Mouse (Mus musculus): ENCODE measurements around the gene Haghl. TPM values are rescaled to one million over a fixed set of nuclear protein-coding genes. Genes with fewer than 3 reads are reported as not detected.

Gene Haghl
- total and polyA plus RNA-seq, 3 experiments = 6.4 to 23.4 (median 7.7) TPM

DNA sequence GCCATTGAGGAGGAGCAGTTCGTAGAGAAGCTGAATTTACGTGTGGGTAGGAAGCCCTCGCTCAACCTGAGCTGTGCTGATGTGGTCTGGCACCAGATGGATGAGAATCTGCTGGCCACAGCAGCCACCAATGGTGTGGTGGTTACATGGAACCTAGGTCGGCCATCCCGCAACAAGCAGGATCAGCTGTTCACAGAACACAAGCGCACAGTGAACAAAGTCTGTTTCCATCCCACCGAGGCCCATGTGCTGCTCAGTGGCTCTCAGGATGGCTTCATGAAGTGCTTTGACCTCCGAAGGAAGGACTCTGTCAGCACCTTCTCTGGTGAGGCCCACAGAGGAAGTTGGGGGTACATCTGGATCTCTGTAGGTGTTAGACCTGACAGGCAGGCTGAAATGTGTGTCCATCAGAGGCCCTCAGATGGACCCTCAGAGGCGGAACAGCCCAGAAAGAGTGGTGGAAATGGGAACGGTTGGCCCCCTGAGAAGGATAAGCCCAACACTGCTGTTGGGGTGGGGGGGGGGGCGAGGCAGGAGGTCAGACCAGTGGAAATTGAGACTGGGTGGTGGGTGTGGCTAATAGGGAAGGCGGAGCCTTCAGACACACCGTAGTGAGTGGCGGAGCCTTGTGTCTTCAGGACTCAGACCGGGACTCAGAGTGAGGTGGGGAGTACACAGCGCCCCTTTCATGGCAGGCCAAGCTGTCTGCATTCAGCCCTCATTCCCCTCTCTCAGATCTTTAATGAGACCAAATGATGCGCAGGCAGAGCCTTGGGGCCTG is 39.1 kb upstream of the Haghl start:
- Histone ChIP-seq H3K79me2 (replicated peaks; ENCODE audit: control insufficient read depth, insufficient read depth, low read length) (no peaks in the 10 kb centered on the region), H3K4me1 (ENCODE audit: control insufficient read depth, insufficient read depth, low read length) (peaks cover 8% of the 10 kb centered on the region), H3K4me3 (no peak overlapping the region; the same call in 1 of the 2 replicates), H3K36me3 (ENCODE audit: control insufficient read depth, insufficient read depth, low read length) (no peaks in the 10 kb centered on the region), H3K27me3 (ENCODE audit: control insufficient read depth, insufficient read depth, low read length) (peaks cover 5% of the 10 kb centered on the region), H3K27ac (no peak overlapping the region), H3K9ac (ENCODE audit: low read depth, low read length) (no peak overlapping the region)
- DNase-seq = no peak
- intact Hi-C loops (cut with DNase I) = no loop called here
- no peak for TF ChIP-seq CTCF (IDR thresholded peaks at IDR 0.05)
- TF ChIP-seq EP300 (IDR thresholded peaks at IDR 0.05; ENCODE audit: insufficient read depth, low read depth, low read length) = no peak
- no peak for TF ChIP-seq POLR2A (IDR thresholded peaks at IDR 0.05; ENCODE audit: insufficient read depth, low read depth, low read length)
- 71% methylated on average over 17 of the region's 17 CpGs for WGBS

DNA sequence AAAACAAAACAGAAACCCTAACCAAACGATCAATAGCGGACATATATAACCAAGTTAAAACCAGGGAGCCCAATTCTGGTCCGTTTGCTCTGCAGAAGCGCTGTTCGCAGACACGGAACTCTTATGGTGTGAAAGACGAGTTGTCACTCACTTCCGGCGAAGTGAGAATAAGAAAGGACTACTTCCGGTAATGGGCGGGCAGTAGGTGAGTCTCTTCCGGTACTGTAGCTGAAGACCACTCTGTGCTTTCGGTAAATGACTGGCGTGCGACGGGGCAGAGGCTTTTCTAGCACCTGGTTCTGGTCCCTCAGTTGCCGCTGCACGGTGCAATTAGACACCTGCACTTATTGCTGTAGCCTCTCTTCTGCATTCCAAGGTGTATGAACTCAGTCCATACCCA is 38.0 kb upstream of the Haghl start, which contains the start of gene Wdr24:
Gene Wdr24 (plus strand): TSS at position 176 of the 400 bp plus-strand sequence.
- WGBS = under 1% methylated on average over 18 of the region's 18 CpGs
- peaks cover 10% of the 10 kb centered on the region for H3K27me3 ChIP-seq (ENCODE audit: control insufficient read depth, insufficient read depth, low read length)
- peak within 1 kb of the TSS; percentile 82 for H3K9ac ChIP-seq (ENCODE audit: low read depth, low read length)
- peaks cover 8% of the 10 kb centered on the region for H3K4me1 ChIP-seq (ENCODE audit: control insufficient read depth, insufficient read depth, low read length)
- TF ChIP-seq CTCF (IDR thresholded peaks at IDR 0.05) (no peak), POLR2A (IDR thresholded peaks at IDR 0.05; ENCODE audit: insufficient read depth, low read depth, low read length) (peak; percentile 82), EP300 (IDR thresholded peaks at IDR 0.05; ENCODE audit: insufficient read depth, low read depth, low read length) (0 out of 2 replicates have a peak, but pooled peaks have one; percentile 38)
- intact Hi-C loops (cut with DNase I) = no loop called here
- H3K27ac ChIP-seq = peak within 1 kb of the TSS; percentile 40
- H3K36me3 ChIP-seq (ENCODE audit: control insufficient read depth, insufficient read depth, low read length) = no peaks in the 10 kb centered on the region
- H3K4me3 ChIP-seq = peak within 1 kb of the TSS; percentile 56
- no peaks in the 10 kb centered on the region for H3K79me2 ChIP-seq (replicated peaks; ENCODE audit: control insufficient read depth, insufficient read depth, low read length)
- peak; percentile 79 to 81 for DNase-seq

DNA sequence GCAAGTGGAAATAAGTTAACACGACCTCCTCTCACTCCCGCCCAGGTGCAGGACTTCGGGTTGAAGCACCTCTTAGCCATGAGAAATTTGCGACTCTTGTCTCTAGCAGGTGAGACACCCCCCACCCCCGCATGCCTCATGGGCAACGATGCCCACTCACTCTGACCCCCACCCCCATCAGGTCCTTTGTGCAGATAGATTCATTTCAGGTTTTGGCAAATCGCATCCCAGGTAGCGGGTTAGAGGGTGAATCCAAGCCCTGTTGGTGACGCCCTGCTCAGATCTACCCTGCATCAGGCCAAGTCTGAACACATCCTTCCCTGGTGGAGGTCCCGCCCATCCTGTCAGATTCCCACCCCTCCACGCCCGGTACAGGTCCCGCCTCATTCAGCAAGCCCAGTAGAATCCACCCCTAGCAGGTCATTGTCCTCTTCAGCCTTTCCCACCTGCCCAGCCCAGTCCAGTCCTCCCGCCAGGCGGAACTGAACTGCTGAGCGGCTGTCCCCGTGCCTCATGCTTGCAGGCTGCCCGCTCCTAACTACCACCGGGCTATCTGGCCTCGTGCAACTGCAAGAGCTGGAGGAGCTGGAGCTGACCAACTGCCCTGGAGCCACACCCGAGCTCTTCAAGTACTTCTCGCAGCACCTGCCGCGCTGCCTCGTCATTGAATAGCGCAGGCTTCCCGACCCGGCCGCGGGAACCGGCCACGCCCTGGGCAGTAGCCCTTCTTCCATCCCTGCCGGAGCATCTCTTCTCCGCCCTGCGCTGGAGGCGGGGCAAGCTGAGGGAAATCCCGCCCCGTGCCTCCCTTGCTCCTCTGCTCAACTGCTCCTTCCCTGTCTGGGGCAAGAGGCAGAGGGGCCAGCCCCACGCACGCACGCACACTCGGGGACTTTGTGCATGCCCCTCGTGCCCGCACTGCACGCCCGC is 33.6 kb upstream of the Haghl start:
- DNase-seq = peak in 1 of 2 experiments; percentile 30
- WGBS = 5% methylated on average over 46 of the region's 46 CpGs

DNA sequence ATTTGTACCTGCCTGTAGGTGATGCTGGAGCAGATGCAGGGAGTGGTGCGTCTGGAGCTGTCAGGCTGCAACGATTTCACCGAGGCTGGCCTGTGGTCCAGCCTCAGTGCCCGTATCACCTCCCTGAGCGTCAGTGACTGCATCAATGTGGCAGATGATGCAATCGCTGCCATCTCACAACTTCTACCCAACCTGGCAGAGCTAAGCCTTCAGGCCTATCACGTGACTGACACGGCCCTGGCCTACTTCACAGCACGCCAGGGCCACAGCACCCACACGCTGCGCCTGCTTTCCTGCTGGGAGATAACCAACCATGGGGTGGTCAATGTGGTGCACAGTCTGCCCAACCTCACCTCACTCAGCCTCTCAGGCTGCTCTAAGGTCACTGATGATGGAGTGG is 32.2 kb upstream of the Haghl start:
- intact Hi-C loops (cut with DNase I) = no loop called here
- Histone ChIP-seq H3K27ac (no peak overlapping the region), H3K36me3 (ENCODE audit: control insufficient read depth, insufficient read depth, low read length) (no peaks in the 10 kb centered on the region), H3K27me3 (ENCODE audit: control insufficient read depth, insufficient read depth, low read length) (peaks cover 10% of the 10 kb centered on the region), H3K4me1 (ENCODE audit: control insufficient read depth, insufficient read depth, low read length) (no peaks in the 10 kb centered on the region), H3K4me3 (no peak overlapping the region), H3K79me2 (replicated peaks; ENCODE audit: control insufficient read depth, insufficient read depth, low read length) (no peaks in the 10 kb centered on the region), H3K9ac (ENCODE audit: low read depth, low read length) (no peak overlapping the region)
- TF ChIP-seq CTCF (IDR thresholded peaks at IDR 0.05) = no peak
- TF ChIP-seq EP300 (IDR thresholded peaks at IDR 0.05; ENCODE audit: insufficient read depth, low read depth, low read length) = no peak
- no peak for TF ChIP-seq POLR2A (IDR thresholded peaks at IDR 0.05; ENCODE audit: insufficient read depth, low read depth, low read length)
- no peak for DNase-seq
- WGBS = 75% methylated on average over 11 of the region's 11 CpGs

More for the DNA sequence above, 33.6 kb upstream of the Haghl start:
- H3K79me2 ChIP-seq (replicated peaks; ENCODE audit: control insufficient read depth, insufficient read depth, low read length) = no peaks in the 10 kb centered on the region
- H3K4me1 ChIP-seq (ENCODE audit: control insufficient read depth, insufficient read depth, low read length) = peaks cover 3% of the 10 kb centered on the region
- no peak overlapping the region for H3K4me3 ChIP-seq
- H3K27ac ChIP-seq = no peak overlapping the region
- peaks cover 10% of the 10 kb centered on the region for H3K27me3 ChIP-seq (ENCODE audit: control insufficient read depth, insufficient read depth, low read length)
- intact Hi-C loops (cut with DNase I) = no loop called here
- TF ChIP-seq POLR2A (IDR thresholded peaks at IDR 0.05; ENCODE audit: insufficient read depth, low read depth, low read length) (no peak), EP300 (IDR thresholded peaks at IDR 0.05; ENCODE audit: insufficient read depth, low read depth, low read length) (no peak), CTCF (IDR thresholded peaks at IDR 0.05) (no peak)
- no peak overlapping the region for H3K9ac ChIP-seq (ENCODE audit: low read depth, low read length)
- no peaks in the 10 kb centered on the region for H3K36me3 ChIP-seq (ENCODE audit: control insufficient read depth, insufficient read depth, low read length)

DNA sequence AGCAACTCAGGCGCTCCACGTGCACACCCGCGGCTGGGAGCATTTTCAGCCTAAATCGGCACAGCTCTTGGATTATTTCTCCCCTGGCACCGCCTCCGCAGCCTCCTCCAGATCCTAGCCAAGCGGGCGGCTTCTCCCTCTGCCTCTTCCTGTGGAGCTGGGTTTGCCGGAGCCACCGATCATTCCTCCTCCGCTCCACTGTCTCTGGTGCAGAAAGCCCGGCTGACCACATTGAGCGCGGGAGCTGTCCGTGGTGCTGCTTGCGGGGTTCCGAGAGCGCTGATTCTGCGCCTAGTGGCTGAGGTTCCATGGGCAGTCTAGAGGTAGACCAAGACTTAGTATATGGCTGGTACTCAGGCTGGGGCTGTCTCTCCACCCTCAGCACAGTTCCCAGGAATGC is 28.0 kb upstream of the Haghl start:
- Histone ChIP-seq H3K27ac (no peak overlapping the region), H3K27me3 (ENCODE audit: control insufficient read depth, insufficient read depth, low read length) (no peaks in the 10 kb centered on the region), H3K79me2 (replicated peaks; ENCODE audit: control insufficient read depth, insufficient read depth, low read length) (no peaks in the 10 kb centered on the region), H3K4me3 (no peak overlapping the region), H3K36me3 (ENCODE audit: control insufficient read depth, insufficient read depth, low read length) (no peaks in the 10 kb centered on the region), H3K4me1 (ENCODE audit: control insufficient read depth, insufficient read depth, low read length) (no peaks in the 10 kb centered on the region; the same call in 1 of the 2 replicates), H3K9ac (ENCODE audit: low read depth, low read length) (no peak overlapping the region)
- WGBS = 1% methylated on average over 20 of the region's 20 CpGs
- intact Hi-C loops (cut with DNase I) = no loop called here
- no peak for TF ChIP-seq POLR2A (IDR thresholded peaks at IDR 0.05; ENCODE audit: insufficient read depth, low read depth, low read length)
- TF ChIP-seq CTCF (IDR thresholded peaks at IDR 0.05) = peak; percentile 64
- TF ChIP-seq EP300 (IDR thresholded peaks at IDR 0.05; ENCODE audit: insufficient read depth, low read depth, low read length) = 0 out of 2 replicates have a peak, but pooled peaks have one; percentile 28
- DNase-seq = peak; percentile 71 to 82

Data from heart, adult 2 months (tissue).